ENCODE assay signal across 8 mouse cellular contexts in the genomic region with DNA sequence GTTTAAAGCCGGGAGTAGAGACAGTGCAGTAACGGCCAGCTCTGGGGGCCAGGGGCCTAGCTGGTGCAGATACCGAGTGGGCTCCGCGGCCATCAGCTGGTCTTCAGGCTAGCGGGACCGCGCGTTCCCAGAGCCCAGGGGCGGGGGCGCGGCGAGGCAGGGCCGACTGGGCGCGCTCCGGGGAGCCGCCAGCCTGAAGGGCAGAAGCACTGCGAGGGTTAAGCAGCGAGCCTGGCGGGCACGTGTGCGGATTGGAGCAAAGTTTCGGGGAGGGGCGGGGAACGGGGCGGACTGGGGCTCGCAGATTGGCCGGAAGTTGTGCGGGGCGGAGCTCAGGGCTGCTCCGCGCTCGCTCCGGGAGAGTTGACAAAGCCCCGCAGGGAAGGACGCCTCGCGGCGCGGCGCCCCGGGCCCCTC. TPM values are rescaled to one million over a fixed set of nuclear protein-coding genes. Genes with fewer than 3 reads are reported as not detected.
DNase-seq lines count a peak whose midpoint lies in the region; ATAC-seq and TF ChIP-seq lines count a peak whose summit lies in the region.

No protein-coding gene starts in this region.

- no peaks in the 10 kb centered on the region for H3K27me3 ChIP-seq in embryonic facial prominence, embryonic 13.5 days
- H3K27me3 ChIP-seq in heart, embryonic 10.5 days (ENCODE audit: insufficient read depth, poor library complexity, severe bottlenecking): peaks cover 5% of the 10 kb centered on the region; the same call in 1 of the 2 replicates
- no peaks in the 10 kb centered on the region for H3K27me3 ChIP-seq in kidney, embryonic 14.5 days (ENCODE audit: control insufficient read depth, insufficient read depth, low read length)
- no peaks in the 10 kb centered on the region for H3K27me3 ChIP-seq in liver, embryonic 16.5 days (ENCODE audit: control insufficient read depth, insufficient read depth, low read depth, low read length)
- peaks cover 10% of the 10 kb centered on the region for H3K27me3 ChIP-seq in neural tube, embryonic 12.5 days (replicated peaks)
- no peaks in the 10 kb centered on the region for H3K27me3 ChIP-seq in stomach, postnatal 0 days (ENCODE audit: control insufficient read depth, insufficient read depth, low read length)

- 0 out of 2 replicates have a peak, but pooled peaks cover 6% of the 10 kb centered on the region for H3K36me3 ChIP-seq in embryonic facial prominence, embryonic 13.5 days
- peaks cover 4% of the 10 kb centered on the region; the same call in 1 of the 2 replicates for H3K36me3 ChIP-seq in heart, embryonic 10.5 days
- H3K36me3 ChIP-seq in kidney, embryonic 14.5 days (ENCODE audit: control insufficient read depth, insufficient read depth, low read length): no peaks in the 10 kb centered on the region
- H3K36me3 ChIP-seq in liver, embryonic 16.5 days (ENCODE audit: control insufficient read depth, insufficient read depth): no peaks in the 10 kb centered on the region
- no peaks in the 10 kb centered on the region for H3K36me3 ChIP-seq in neural tube, embryonic 12.5 days
- no peaks in the 10 kb centered on the region for H3K36me3 ChIP-seq in stomach, postnatal 0 days (ENCODE audit: control insufficient read depth, insufficient read depth, low read length)

- 0 out of 2 replicates have a peak, but pooled peaks have one; percentile 8 for TF ChIP-seq CTCF in stomach, postnatal 0 days (IDR thresholded peaks at IDR 0.05; ENCODE audit: low read depth)

- peak overlapping the region; percentile 69 for H3K27ac ChIP-seq in embryonic facial prominence, embryonic 13.5 days
- peak overlapping the region; percentile 91 for H3K27ac ChIP-seq in heart, embryonic 10.5 days
- no peak overlapping the region for H3K27ac ChIP-seq in kidney, embryonic 14.5 days (ENCODE audit: low read depth, low read length)
- peak overlapping the region; percentile 57; the same call in 1 of the 2 replicates for H3K27ac ChIP-seq in liver, embryonic 16.5 days (ENCODE audit: low read length)
- no peak overlapping the region for H3K27ac ChIP-seq in neural tube, embryonic 12.5 days
- H3K27ac ChIP-seq in stomach, postnatal 0 days (replicated peaks): peak overlapping the region; percentile 80

- ATAC-seq in embryonic facial prominence, embryonic 13.5 days (ENCODE audit: insufficient number of reproducible peaks, insufficient read depth, low FRiP score, low TSS enrichment, low read depth): peak; percentile 91
- peak; percentile 94 for ATAC-seq in kidney, embryonic 14.5 days (ENCODE audit: low FRiP score, low TSS enrichment)
- peak; percentile 96 for ATAC-seq in liver, embryonic 16.5 days (ENCODE audit: low read depth)
- peak; percentile 91 for ATAC-seq in neural tube, embryonic 12.5 days (ENCODE audit: low FRiP score, low read depth)
- ATAC-seq in stomach, postnatal 0 days (ENCODE audit: low FRiP score, low TSS enrichment): peak; percentile 93

- H3K4me1 ChIP-seq in embryonic facial prominence, embryonic 13.5 days: peaks cover 48% of the 10 kb centered on the region
- H3K4me1 ChIP-seq in heart, embryonic 10.5 days: peaks cover 54% of the 10 kb centered on the region
- H3K4me1 ChIP-seq in kidney, embryonic 14.5 days (ENCODE audit: control insufficient read depth, insufficient read depth, low read length): peaks cover 34% of the 10 kb centered on the region
- peaks cover 35% of the 10 kb centered on the region for H3K4me1 ChIP-seq in liver, embryonic 16.5 days (ENCODE audit: control insufficient read depth, low read depth, low read length)
- peaks cover 49% of the 10 kb centered on the region for H3K4me1 ChIP-seq in neural tube, embryonic 12.5 days
- no peaks in the 10 kb centered on the region; the same call in 1 of the 2 replicates for H3K4me1 ChIP-seq in stomach, postnatal 0 days (replicated peaks; ENCODE audit: control insufficient read depth, insufficient read depth)

- H3K4me3 ChIP-seq in embryonic facial prominence, embryonic 13.5 days: peak overlapping the region; percentile 91
- H3K4me3 ChIP-seq in heart, embryonic 10.5 days: peak overlapping the region; percentile 96
- H3K4me3 ChIP-seq in kidney, embryonic 14.5 days (ENCODE audit: low read length): peak overlapping the region; percentile 86
- peak overlapping the region; percentile 75 for H3K4me3 ChIP-seq in liver, embryonic 16.5 days (ENCODE audit: low read depth, low read length)
- peak overlapping the region; percentile 88 for H3K4me3 ChIP-seq in neural tube, embryonic 12.5 days
- peak overlapping the region; percentile 65 for H3K4me3 ChIP-seq in stomach, postnatal 0 days (ENCODE audit: low read depth, low read length)

- peak; percentile 94 for DNase-seq in A20 (ENCODE audit: low read depth, low spot score)
- DNase-seq in adrenal gland, adult (ENCODE audit: inconsistent age in 2 of 2, low spot score in 1 of 2): peak; percentile 88 to 94
- DNase-seq in heart, embryonic 10.5 days (ENCODE audit: low spot score): peak; percentile 99
- peak; percentile 96 for DNase-seq in stomach, postnatal 0 days (ENCODE audit: low spot score)

- no peak for TF ChIP-seq EP300 in stomach, postnatal 0 days (optimal IDR thresholded peaks at IDR 0.05)

- H3K9ac ChIP-seq in embryonic facial prominence, embryonic 13.5 days: peak overlapping the region; percentile 87
- peak overlapping the region; percentile 83 for H3K9ac ChIP-seq in kidney, embryonic 14.5 days (ENCODE audit: low read depth, low read length)
- peak overlapping the region; percentile 83 for H3K9ac ChIP-seq in liver, embryonic 16.5 days (ENCODE audit: low read depth, low read length)
- H3K9ac ChIP-seq in neural tube, embryonic 12.5 days: peak overlapping the region; percentile 75
- H3K9ac ChIP-seq in stomach, postnatal 0 days (ENCODE audit: low read length): peak overlapping the region; percentile 77

- H3K4me2 ChIP-seq in embryonic facial prominence, embryonic 13.5 days: peak overlapping the region; percentile 80
- peak overlapping the region; percentile 73 for H3K4me2 ChIP-seq in kidney, embryonic 14.5 days (replicated peaks; ENCODE audit: low read depth, low read length)
- peak overlapping the region; percentile 82 for H3K4me2 ChIP-seq in liver, embryonic 16.5 days (ENCODE audit: low read depth, low read length)
- peak overlapping the region; percentile 96 for H3K4me2 ChIP-seq in neural tube, embryonic 12.5 days (replicated peaks)
- H3K4me2 ChIP-seq in stomach, postnatal 0 days (replicated peaks; ENCODE audit: low read depth): peak overlapping the region; percentile 89

- under 1% methylated on average over 40 of the region's 43 CpGs for WGBS in embryonic facial prominence, embryonic 13.5 days
- WGBS in heart, embryonic 10.5 days: under 1% methylated on average over 43 of the region's 43 CpGs
- under 1% methylated on average over 28 of the region's 43 CpGs for WGBS in kidney, embryonic 14.5 days
- 0% methylated on average over 43 of the region's 43 CpGs for WGBS in liver, embryonic 16.5 days (ENCODE audit: insufficient replicate concordance)
- under 1% methylated on average over 43 of the region's 43 CpGs for WGBS in neural tube, embryonic 12.5 days
- under 1% methylated on average over 26 of the region's 43 CpGs for WGBS in stomach, postnatal 0 days

- no peaks in the 10 kb centered on the region for H3K9me3 ChIP-seq in embryonic facial prominence, embryonic 13.5 days
- H3K9me3 ChIP-seq in heart, embryonic 10.5 days: no peaks in the 10 kb centered on the region
- H3K9me3 ChIP-seq in kidney, embryonic 14.5 days (ENCODE audit: control insufficient read depth, low read length): no peaks in the 10 kb centered on the region
- no peaks in the 10 kb centered on the region for H3K9me3 ChIP-seq in liver, embryonic 16.5 days (replicated peaks; ENCODE audit: control insufficient read depth, low read length)
- H3K9me3 ChIP-seq in neural tube, embryonic 12.5 days: no peaks in the 10 kb centered on the region
- no peaks in the 10 kb centered on the region for H3K9me3 ChIP-seq in stomach, postnatal 0 days (ENCODE audit: control insufficient read depth, low read length)

RNA-seq across cellular contexts. Expression of a gene that starts 1.7 kb away (rescaled TPM):
- 14.4 and 26.7 TPM in 2 replicates for polyA plus RNA-seq in embryonic facial prominence, embryonic 13.5 days (2015; fragmentation: Nextera tagmentation; extraction: Ambion mirVana)
- 29.0 and 31.3 TPM in 2 replicates for polyA plus RNA-seq in heart, embryonic 10.5 days (2016; fragmentation: Nextera tagmentation; extraction: Ambion mirVana)
- 24.0 and 32.7 TPM in 2 replicates for polyA plus RNA-seq in kidney, embryonic 14.5 days (2014; fragmentation: Nextera tagmentation; extraction: Ambion mirVana)
- polyA plus RNA-seq in liver, embryonic 16.5 days (2015; fragmentation: Nextera tagmentation; extraction: Ambion mirVana): 2.3 and 2.9 TPM in 2 replicates
- 19.1 and 20.7 TPM in 2 replicates for polyA plus RNA-seq in neural tube, embryonic 12.5 days (2016; fragmentation: Nextera tagmentation; extraction: Ambion mirVana)
- polyA plus RNA-seq in stomach, postnatal 0 days (2015; fragmentation: Nextera tagmentation; extraction: Ambion mirVana): 21.2 and 22.2 TPM in 2 replicates

RNA-seq across cellular contexts. Expression of a gene that starts 18.5 kb away (rescaled TPM):
- polyA plus RNA-seq in embryonic facial prominence, embryonic 13.5 days (2015; fragmentation: Nextera tagmentation; extraction: Ambion mirVana): 1.1 and 1.3 TPM in 2 replicates
- polyA plus RNA-seq in heart, embryonic 10.5 days (2016; fragmentation: Nextera tagmentation; extraction: Ambion mirVana): 0.58 and 0.85 TPM in 2 replicates
- polyA plus RNA-seq in kidney, embryonic 14.5 days (2014; fragmentation: Nextera tagmentation; extraction: Ambion mirVana): 0.80 and 1.5 TPM in 2 replicates
- polyA plus RNA-seq in liver, embryonic 16.5 days (2015; fragmentation: Nextera tagmentation; extraction: Ambion mirVana): 20.7 and 23.7 TPM in 2 replicates
- 1.2 and 1.6 TPM in 2 replicates for polyA plus RNA-seq in neural tube, embryonic 12.5 days (2016; fragmentation: Nextera tagmentation; extraction: Ambion mirVana)
- polyA plus RNA-seq in stomach, postnatal 0 days (2015; fragmentation: Nextera tagmentation; extraction: Ambion mirVana): 0.17 and 0.22 TPM in 2 replicates

RNA-seq across cellular contexts. Expression of a gene that starts 24.4 kb away (rescaled TPM):
- polyA plus RNA-seq in embryonic facial prominence, embryonic 13.5 days (2015; fragmentation: Nextera tagmentation; extraction: Ambion mirVana): 14.3 and 18.8 TPM in 2 replicates
- 7.9 and 8.5 TPM in 2 replicates for polyA plus RNA-seq in heart, embryonic 10.5 days (2016; fragmentation: Nextera tagmentation; extraction: Ambion mirVana)
- 5.0 and 9.1 TPM in 2 replicates for polyA plus RNA-seq in kidney, embryonic 14.5 days (2014; fragmentation: Nextera tagmentation; extraction: Ambion mirVana)
- polyA plus RNA-seq in liver, embryonic 16.5 days (2015; fragmentation: Nextera tagmentation; extraction: Ambion mirVana): 3.1 and 3.4 TPM in 2 replicates
- polyA plus RNA-seq in neural tube, embryonic 12.5 days (2016; fragmentation: Nextera tagmentation; extraction: Ambion mirVana): 19.8 and 23.5 TPM in 2 replicates
- polyA plus RNA-seq in stomach, postnatal 0 days (2015; fragmentation: Nextera tagmentation; extraction: Ambion mirVana): 4.6 and 4.9 TPM in 2 replicates

RNA-seq across cellular contexts. Expression of a gene that starts 33.7 kb away (rescaled TPM):
- 14.6 and 15.3 TPM in 2 replicates for polyA plus RNA-seq in embryonic facial prominence, embryonic 13.5 days (2015; fragmentation: Nextera tagmentation; extraction: Ambion mirVana)
- 15.1 and 16.3 TPM in 2 replicates for polyA plus RNA-seq in heart, embryonic 10.5 days (2016; fragmentation: Nextera tagmentation; extraction: Ambion mirVana)
- polyA plus RNA-seq in kidney, embryonic 14.5 days (2014; fragmentation: Nextera tagmentation; extraction: Ambion mirVana): 11.0 and 11.3 TPM in 2 replicates
- 5.0 and 5.8 TPM in 2 replicates for polyA plus RNA-seq in liver, embryonic 16.5 days (2015; fragmentation: Nextera tagmentation; extraction: Ambion mirVana)
- polyA plus RNA-seq in neural tube, embryonic 12.5 days (2016; fragmentation: Nextera tagmentation; extraction: Ambion mirVana): 8.0 and 8.2 TPM in 2 replicates
- 5.3 and 5.9 TPM in 2 replicates for polyA plus RNA-seq in stomach, postnatal 0 days (2015; fragmentation: Nextera tagmentation; extraction: Ambion mirVana)

Comparison
In these comparisons a context has a peak if more than half of its experiments do, and no peak if none do; other contexts are left out.
1. H3K27ac ChIP-seq: peak in embryonic facial prominence, embryonic 13.5 days (single experiment), heart, embryonic 10.5 days (single experiment), liver, embryonic 16.5 days (single experiment) and stomach, postnatal 0 days (single experiment); none in kidney, embryonic 14.5 days (single experiment) and neural tube, embryonic 12.5 days (single experiment).
2. Peak in every context shown above with its lines, with median percentiles within 50 percentile points of each other: DNase-seq, ATAC-seq, H3K4me2 ChIP-seq, H3K4me3 ChIP-seq and H3K9ac ChIP-seq.